Mouse (Mus musculus) MEL (cell line): ENCODE results near the gene Sf1. TPM values are rescaled to one million over a fixed set of nuclear protein-coding genes. Genes with fewer than 3 reads are reported as not detected.

Experiments
- DNase-seq: peaks from one replicate; pipeline ENCODE4 v3.0.0; 2011; ENCODE audit warnings: low read depth, low spot score
- H3K27ac ChIP-seq: 2 replicates; pipeline ENCODE4 v1.5.1; 2012; ENCODE audit warnings: low read depth, mild to moderate bottlenecking, control low read depth, low read length, moderate library complexity; ENCODE audit not compliant: control insufficient read depth
- H3K27me3 ChIP-seq, 2 experiments: fragments of 150-350 bp in 1 of 2; sonication (generic) in 1 of 2; 2 replicates each; pipeline ENCODE4 v1.6.1; 2012; ENCODE audit warnings: low read length in 2 of 2, mild to moderate bottlenecking in 2 of 2, improper control_type of control experiment in 1 of 2, moderate library complexity in 1 of 2; ENCODE audit not compliant: insufficient read depth in 2 of 2, control insufficient read depth in 1 of 2
- H3K36me3 ChIP-seq, 2 experiments: 2 replicates each; pipeline ENCODE4 v1.6.1; 2012 to 2014; ENCODE audit warnings: low read length in 2 of 2, improper control_type of control experiment in 1 of 2, inconsistent platforms in 1 of 2, mild to moderate bottlenecking in 1 of 2; ENCODE audit not compliant: insufficient read depth in 2 of 2, control insufficient read depth in 1 of 2
- H3K4me1 ChIP-seq, 2 experiments: fragments of 150-350 bp in 1 of 2; sonication (generic) in 1 of 2; 2 replicates each; pipeline ENCODE4 v1.6.1; 2012; ENCODE audit warnings: low read length in 2 of 2, improper control_type of control experiment in 1 of 2, mild to moderate bottlenecking in 1 of 2; ENCODE audit not compliant: insufficient read depth in 2 of 2, control insufficient read depth in 1 of 2
- H3K4me3 ChIP-seq, 2 experiments: fragments of 150-350 bp in 1 of 2; sonication (generic) in 1 of 2; 2 replicates each; pipeline ENCODE4 v1.5.1; 2012; ENCODE audit warnings: low read depth in 2 of 2, low read length in 2 of 2, mild to moderate bottlenecking in 2 of 2, moderate library complexity in 2 of 2, control low read depth in 1 of 2, improper control_type of control experiment in 1 of 2; ENCODE audit not compliant: control insufficient read depth in 1 of 2, insufficient read depth in 1 of 2
- H3K79me2 ChIP-seq: 2 replicates; pipeline ENCODE4 v1.6.1; 2012; ENCODE audit warnings: mild to moderate bottlenecking, low read length, moderate library complexity; ENCODE audit not compliant: control insufficient read depth, poor library complexity, insufficient read depth
- H3K9ac ChIP-seq: 2 replicates; pipeline ENCODE4 v1.6.1; 2012; ENCODE audit warnings: low read depth, mild to moderate bottlenecking, control low read depth, low read length, moderate library complexity; ENCODE audit not compliant: control insufficient read depth, poor library complexity, severe bottlenecking
- H3K9me3 ChIP-seq: fragments of 150-350 bp; sonication (generic); replicated peaks from 2 replicates; pipeline ENCODE4 v1.6.1; 2012; ENCODE audit warnings: mild to moderate bottlenecking, low read length, improper control_type of control experiment, moderate library complexity; ENCODE audit not compliant: insufficient read depth
- CHD1 ChIP-seq: IDR thresholded peaks from 2 replicates; pipeline ENCODE4 v1.6.1; 2012; ENCODE audit warnings: low read depth, mild to moderate bottlenecking, inconsistent platforms, low read length, improper control_type of control experiment
- CTCF ChIP-seq, 3 experiments: IDR thresholded peaks in 2 of 3; conservative IDR thresholded peaks in 1 of 3; 2 replicates each; pipeline ENCODE4 v1.5.1; 2011 to 2012; ENCODE audit warnings: low read length in 3 of 3, low read depth in 2 of 3, mild to moderate bottlenecking in 2 of 3, improper control_type of control experiment in 1 of 3, inconsistent platforms in 1 of 3, mixed read lengths in 1 of 3, moderate library complexity in 1 of 3; ENCODE audit not compliant: control insufficient read depth in 1 of 3, insufficient read depth in 1 of 3, poor library complexity in 1 of 3, severe bottlenecking in 1 of 3
- ELF1 ChIP-seq: IDR thresholded peaks from 2 replicates; pipeline ENCODE4 v1.6.1; 2014; ENCODE audit warnings: low read depth, mild to moderate bottlenecking, inconsistent platforms, low read length, improper control_type of control experiment, moderate library complexity
- JUND ChIP-seq: IDR thresholded peaks from 2 replicates; pipeline ENCODE4 v1.6.1; 2011; ENCODE audit warnings: low read depth, mild to moderate bottlenecking, improper control_type of control experiment, low read length
- MXI1 ChIP-seq: IDR thresholded peaks from 2 replicates; pipeline ENCODE4 v1.6.1; 2011; ENCODE audit warnings: mild to moderate bottlenecking, low read depth, low read length, improper control_type of control experiment
- MYC ChIP-seq: IDR thresholded peaks from 2 replicates; pipeline ENCODE4 v1.6.1; 2011; ENCODE audit warnings: low read depth, mild to moderate bottlenecking, low read length, improper control_type of control experiment, moderate library complexity
- POLR2AphosphoS2 ChIP-seq: IDR thresholded peaks from 2 replicates; pipeline ENCODE4 v1.6.1; 2011; ENCODE audit warnings: low read length, improper control_type of control experiment
- RAD21 ChIP-seq: IDR thresholded peaks from 2 replicates; pipeline ENCODE4 v1.6.1; 2011; ENCODE audit warnings: mild to moderate bottlenecking, low read depth, low read length, improper control_type of control experiment
- SMC3 ChIP-seq: IDR thresholded peaks from 2 replicates; pipeline ENCODE4 v1.6.1; 2011; ENCODE audit warnings: low read depth, low read length, improper control_type of control experiment
- TBP ChIP-seq: IDR thresholded peaks from 2 replicates; pipeline ENCODE4 v1.8.0; 2011; ENCODE audit warnings: low read depth, low read length, improper control_type of control experiment
- ZKSCAN1 ChIP-seq: IDR thresholded peaks from 2 replicates; pipeline ENCODE4 v1.6.1; 2012; ENCODE audit warnings: low read depth, mild to moderate bottlenecking, inconsistent platforms, low read length, improper control_type of control experiment, moderate library complexity
- ZNF384 ChIP-seq: IDR thresholded peaks from 2 replicates; pipeline ENCODE4 v1.6.1; 2012; ENCODE audit warnings: low read depth, mild to moderate bottlenecking, inconsistent platforms, low read length, improper control_type of control experiment
- polyA plus RNA-seq, 2 experiments: library from polyadenylated mRNA; stranded (reverse) in 1 of 2; unstranded in 1 of 2; fragments of >175 nt in 1 of 2; fragments of >200 nt in 1 of 2; gene quantifications; 2 replicates each; pipeline versions ENCODE4 v1.2.1 to v1.2.4; 2012; ENCODE audit warnings: low replicate concordance in 2 of 2, low read depth in 1 of 2; ENCODE audit not compliant: insufficient read length in 2 of 2, insufficient read depth in 1 of 2, missing spikeins in 1 of 2
- total RNA-seq: library from RNA; depleted of rRNA; stranded (reverse); fragments of 300-350 nt; gene quantifications from 2 replicates; pipeline ENCODE4 v1.2.3, GENCODE M21; 2012

Gene Sf1
- total and polyA plus RNA-seq, 3 experiments: 65.7 to 245 (median 211) TPM

DNA sequence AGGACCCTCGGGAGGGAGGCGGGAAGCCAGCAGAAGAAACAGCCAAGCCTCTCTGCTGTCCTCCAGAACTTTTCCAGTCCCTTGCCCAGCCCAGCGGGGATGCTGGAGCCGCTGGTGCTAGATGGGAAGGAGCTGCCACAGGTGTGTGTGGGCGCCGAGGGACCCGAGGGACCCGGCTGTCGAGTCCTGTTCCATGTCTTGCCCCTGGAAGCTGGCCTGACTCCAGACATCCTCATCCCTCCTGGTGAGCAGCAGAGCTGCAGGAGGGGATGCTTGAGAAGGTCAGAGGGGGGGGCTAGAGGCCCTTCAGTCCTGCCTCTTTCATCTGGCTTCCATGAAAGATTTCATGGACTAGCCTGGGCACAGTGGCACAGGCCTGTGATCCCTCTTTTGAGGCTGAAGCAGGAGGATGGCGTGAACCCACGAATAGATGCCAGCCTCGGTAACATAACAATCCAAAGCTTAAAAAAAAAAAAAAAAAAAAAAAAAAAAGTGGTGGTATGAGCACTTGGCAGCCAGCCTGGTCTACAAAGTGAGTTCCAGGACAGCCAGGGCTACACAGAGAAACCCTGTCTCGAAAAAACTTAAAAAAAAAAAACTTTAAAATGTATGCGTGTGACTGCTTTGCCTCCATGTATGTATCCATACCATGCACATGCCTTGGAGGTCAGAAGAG is 11.9 kb upstream of the Sf1 start:
- Histone ChIP-seq H3K9ac (no peak overlapping the region), H3K27me3 (no peaks in the 10 kb centered on the region), H3K27ac (no peak overlapping the region), H3K79me2 (no peaks in the 10 kb centered on the region), H3K4me3 (no peak overlapping the region), H3K36me3 (no peaks in the 10 kb centered on the region; a peak in 1 of 4 replicates), H3K4me1 (peaks cover 0 to 2% of the 10 kb centered on the region in 2 experiments; a peak in 2 of 4 replicates), H3K9me3 (no peaks in the 10 kb centered on the region)
- no peak for DNase-seq
- TF ChIP-seq ZKSCAN1 (no peak), POLR2AphosphoS2 (no peak), ZNF384 (peak; percentile 77)

GRCm38 (mm10) chr19:6352107-6352505 is 11.4 kb upstream of the Sf1 start:
- no peak overlapping the region for H3K4me3 ChIP-seq
- no peaks in the 10 kb centered on the region for H3K9me3 ChIP-seq
- H3K4me1 ChIP-seq: peaks cover 0 to 2% of the 10 kb centered on the region in 2 experiments; a peak in 2 of 4 replicates
- no peaks in the 10 kb centered on the region for H3K79me2 ChIP-seq
- no peaks in the 10 kb centered on the region for H3K27me3 ChIP-seq
- no peak for TF ChIP-seq ZNF384
- TF ChIP-seq SMC3: no peak
- TF ChIP-seq RAD21: no peak
- no peak for TF ChIP-seq CHD1
- TF ChIP-seq TBP: no peak
- TF ChIP-seq CTCF (IDR thresholded peaks at IDR 0.05 in 2 of 3, conservative IDR thresholded peaks at IDR 0.05 in 1 of 3; ENCODE audit: control insufficient read depth in 1 of 3, insufficient read depth in 1 of 3, low read depth in 2 of 3, low read length in 3 of 3, poor library complexity in 1 of 3, severe bottlenecking in 1 of 3): no peak
- no peak for TF ChIP-seq JUND
- TF ChIP-seq, all 39 proteins: peak for 0
- peak; percentile 60 for DNase-seq
- Histone ChIP-seq H3K27ac (peak overlapping the region; percentile 14; the same call in 1 of the 2 replicates), H3K9ac (no peak overlapping the region), H3K36me3 (no peaks in the 10 kb centered on the region; a peak in 1 of 4 replicates)

DNA sequence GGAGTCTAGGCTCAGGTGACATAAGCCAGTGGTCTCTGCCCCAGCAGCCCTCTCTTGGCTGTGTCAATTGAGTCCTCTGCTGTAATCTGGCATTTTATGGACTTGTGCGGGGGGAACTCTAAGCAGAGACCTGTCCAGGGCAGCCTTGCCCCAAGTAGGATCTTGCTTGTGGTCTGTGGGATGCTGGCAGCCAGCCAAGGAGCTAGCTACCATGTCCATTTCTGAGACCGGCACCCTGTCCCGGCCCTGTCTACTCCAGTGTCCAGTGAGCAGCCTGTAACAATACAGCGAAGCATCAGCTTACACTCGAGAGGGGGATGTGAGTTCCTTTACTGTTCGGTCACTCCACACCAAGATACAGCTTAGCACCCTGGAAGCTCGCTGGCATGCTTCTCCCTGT is 9.5 kb upstream of the Sf1 start:
- no peak for DNase-seq
- TF ChIP-seq MXI1: no peak
- TF ChIP-seq CTCF (IDR thresholded peaks at IDR 0.05 in 2 of 3, conservative IDR thresholded peaks at IDR 0.05 in 1 of 3; ENCODE audit: control insufficient read depth in 1 of 3, insufficient read depth in 1 of 3, low read depth in 2 of 3, low read length in 3 of 3, poor library complexity in 1 of 3, severe bottlenecking in 1 of 3): no peak
- TF ChIP-seq MYC: no peak
- TF ChIP-seq ELF1: no peak
- TF ChIP-seq POLR2AphosphoS2: no peak
- Histone ChIP-seq H3K27me3 (no peaks in the 10 kb centered on the region), H3K36me3 (no peaks in the 10 kb centered on the region; a peak in 1 of 4 replicates), H3K79me2 (no peaks in the 10 kb centered on the region), H3K9me3 (no peaks in the 10 kb centered on the region), H3K4me3 (no peak overlapping the region), H3K9ac (no peak overlapping the region), H3K27ac (no peak overlapping the region), H3K4me1 (peaks cover 0 to 2% of the 10 kb centered on the region in 2 experiments; a peak in 2 of 4 replicates)
